Mouse (Mus musculus) A20 (cell line): ENCODE data around the gene Stx6.

Experiments used
- DNase-seq: peaks from one replicate; pipeline ENCODE4 v3.0.0-alpha.2; 2011; ENCODE audit warnings: low read depth, low spot score

Gene Stx6

DNA sequence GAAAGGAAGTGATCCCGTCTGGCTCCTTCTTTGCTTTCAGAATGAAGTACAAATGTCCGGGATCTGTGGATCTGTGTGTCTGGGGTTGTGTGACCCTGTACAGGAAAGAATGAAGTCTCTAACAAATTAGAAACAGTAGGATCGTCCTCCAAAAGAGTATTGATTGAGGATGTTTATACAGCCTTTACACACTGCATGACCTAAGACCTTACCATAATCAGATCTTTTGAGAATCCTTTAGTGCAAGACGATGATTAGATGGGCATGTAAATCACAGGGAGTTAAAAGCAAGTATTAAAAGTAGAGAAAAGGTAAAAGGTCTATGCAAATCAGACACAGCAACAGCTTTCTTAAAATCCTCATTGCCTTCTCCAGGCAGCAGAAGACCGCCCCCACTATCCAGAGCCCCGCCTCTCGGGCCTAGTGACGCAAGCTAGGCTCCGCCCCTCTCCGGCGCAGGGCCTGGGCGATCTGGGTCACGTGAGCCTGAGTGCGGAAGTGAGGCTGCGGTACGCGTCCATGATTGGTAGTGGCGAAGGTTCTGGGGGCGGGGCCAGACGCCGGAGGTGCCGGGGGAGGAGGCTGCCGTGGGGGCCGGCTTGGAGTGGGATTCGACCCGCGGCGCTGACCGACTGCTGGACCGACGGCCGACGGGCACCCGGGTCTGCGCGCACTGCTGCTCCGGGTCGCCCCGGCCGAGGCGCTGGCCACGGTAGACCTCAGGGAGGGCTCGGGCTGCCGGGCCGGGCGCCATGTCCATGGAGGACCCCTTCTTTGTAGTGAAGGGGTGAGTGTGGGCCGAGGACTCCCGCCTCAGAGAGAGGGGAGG is at the start of gene Stx6:
TSS of gene Stx6 (plus strand) at position 575 of the 829 bp plus-strand sequence.
- peak; percentile 99 for DNase-seq

- peak; percentile 58 for DNase-seq
These were observed 48.8 kb upstream of the Stx6 start for GRCm38 (mm10) chr1:155109387-155110350.

DNA sequence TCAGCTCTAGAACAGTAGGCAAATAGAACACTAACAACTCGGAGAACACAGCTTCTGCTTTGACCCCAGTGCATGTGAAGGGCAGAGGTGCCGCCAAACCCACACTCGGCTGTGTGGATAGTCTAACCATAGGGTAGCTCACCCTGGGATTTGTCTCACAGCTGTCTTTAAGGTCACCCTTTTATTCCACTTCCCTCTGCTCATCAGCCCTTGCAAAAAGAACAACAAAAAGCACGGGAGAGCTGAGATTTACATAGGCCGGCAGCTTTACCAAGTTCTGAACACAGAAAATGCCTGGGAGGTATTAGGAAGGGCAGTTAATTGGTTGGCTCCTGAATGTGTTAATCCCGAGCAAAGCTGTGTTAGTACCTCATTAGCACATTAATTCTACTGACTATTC is 47.0 kb upstream of the Stx6 start:
- DNase-seq, result no peak

GRCm38 (mm10) chr1:155112118-155112517 is 46.4 kb upstream of the Stx6 start:
- DNase-seq, result no peak

GRCm38 (mm10) chr1:155112875-155113274 is 45.6 kb upstream of the Stx6 start:
- no peak for DNase-seq

- DNase-seq, result no peak
These were observed 44.6 kb upstream of the Stx6 start for GRCm38 (mm10) chr1:155113946-155114345.

- no peak for DNase-seq
These were observed 38.8 kb upstream of the Stx6 start for GRCm38 (mm10) chr1:155119719-155120118.

GRCm38 (mm10) chr1:155121977-155122939 is 36.3 kb upstream of the Stx6 start:
- DNase-seq, result no peak

- no peak for DNase-seq
These were observed 34.1 kb upstream of the Stx6 start for GRCm38 (mm10) chr1:155124397-155124796.

DNA sequence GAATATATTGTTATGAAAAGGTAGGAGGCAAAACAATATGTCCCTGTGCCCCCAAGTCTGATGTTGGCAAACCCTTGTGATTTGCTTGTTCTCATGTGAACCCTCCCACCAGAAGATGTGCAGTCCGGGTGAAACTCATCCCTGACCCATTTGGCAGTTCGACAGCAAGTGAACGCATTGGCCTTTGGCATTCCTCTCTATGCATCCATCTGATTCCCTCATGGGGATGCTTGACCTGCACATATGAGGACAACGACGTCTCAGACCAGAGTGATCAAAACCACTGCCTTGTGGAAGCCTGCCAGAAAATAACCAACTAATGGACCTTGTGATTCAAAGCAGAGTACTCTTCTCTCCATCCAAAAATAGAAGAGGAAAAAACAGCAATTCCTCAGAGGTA is 31.8 kb upstream of the Stx6 start:
- DNase-seq, result no peak

DNA sequence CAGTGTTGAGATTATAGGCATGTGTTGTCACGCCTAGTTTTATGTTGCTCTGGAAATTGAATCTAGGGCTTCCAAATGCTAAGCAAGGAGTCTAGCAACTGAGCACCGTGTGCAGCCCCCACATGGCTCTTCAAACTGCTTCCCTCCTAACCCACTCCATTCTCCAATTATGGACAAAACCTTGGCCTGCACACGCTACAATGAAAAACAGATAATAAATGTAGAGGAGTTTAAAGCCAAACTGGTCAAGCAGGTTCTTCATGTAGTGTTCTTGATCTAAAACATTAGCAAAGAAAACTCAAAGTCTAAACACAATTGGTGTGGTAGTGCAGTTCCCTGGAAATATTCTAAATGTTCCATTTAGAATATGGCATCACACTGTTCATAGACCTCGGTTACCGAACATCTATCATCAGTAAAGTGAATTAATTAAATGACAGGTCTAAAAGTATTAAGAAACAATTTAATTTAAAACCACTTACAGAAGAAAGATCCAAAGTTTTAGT is 31.0 kb upstream of the Stx6 start:
- no peak for DNase-seq

DNA sequence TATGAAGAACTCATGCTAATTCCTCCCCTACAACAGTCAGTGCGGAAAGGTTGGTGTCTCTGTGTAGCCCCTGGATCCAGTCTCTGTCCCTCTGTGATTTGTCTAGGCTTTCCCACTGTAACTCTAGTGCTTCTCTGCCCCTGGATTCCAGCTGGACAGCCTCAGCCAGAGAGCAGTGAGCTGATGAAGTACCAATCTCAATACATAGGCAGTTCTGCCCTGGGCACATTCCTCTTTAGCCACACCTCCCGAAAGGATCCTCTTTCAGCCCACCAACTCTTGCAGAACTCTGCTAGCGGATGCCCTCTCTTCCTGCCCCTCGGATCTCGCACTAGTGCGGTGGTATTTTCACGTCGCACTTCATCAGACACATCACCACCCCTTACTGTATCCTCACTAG is 23.6 kb upstream of the Stx6 start:
- DNase-seq, result no peak

DNA sequence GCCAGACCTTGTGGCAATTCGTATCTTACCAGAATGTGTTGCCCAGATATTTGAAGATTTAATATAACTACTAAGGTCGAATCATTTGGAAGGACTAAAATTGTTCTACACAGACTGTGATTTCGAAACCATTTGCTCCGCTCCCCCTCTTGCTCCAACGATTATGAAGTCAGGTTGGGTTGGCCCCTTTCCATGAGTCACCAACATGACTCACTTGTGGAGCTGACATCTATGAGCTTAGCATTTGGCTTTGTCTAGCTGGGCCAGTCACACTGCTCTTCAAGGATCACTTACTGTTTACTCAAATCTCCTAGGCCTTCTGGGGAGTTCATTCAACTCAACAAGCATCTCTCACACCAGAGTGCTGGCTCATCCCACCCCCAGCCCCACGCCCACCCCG is 19.7 kb upstream of the Stx6 start:
- DNase-seq, result no peak

DNA sequence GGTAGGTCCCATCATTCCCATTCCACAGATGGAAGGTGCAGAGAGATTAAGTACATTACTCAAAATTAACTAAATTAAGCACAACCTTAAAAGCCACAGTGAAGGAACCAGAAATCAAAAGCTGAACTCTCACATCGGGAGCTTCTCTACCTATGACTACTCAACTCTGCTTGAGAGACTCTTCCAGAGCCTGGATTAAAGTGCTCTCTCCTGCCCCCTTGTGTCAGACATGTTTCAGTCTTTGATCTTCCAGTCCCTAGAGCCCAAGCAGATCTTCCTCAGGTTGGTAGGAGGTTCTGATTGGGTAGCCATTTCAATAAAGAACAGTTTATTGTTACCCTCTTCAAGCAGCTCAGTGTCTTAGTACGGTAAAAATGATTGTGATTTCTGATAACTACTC is 18.4 kb upstream of the Stx6 start:
- DNase-seq, result peak; percentile 79

- DNase-seq, result peak; percentile 53
These were observed 12.9 kb upstream of the Stx6 start for GRCm38 (mm10) chr1:155145620-155146019.

DNA sequence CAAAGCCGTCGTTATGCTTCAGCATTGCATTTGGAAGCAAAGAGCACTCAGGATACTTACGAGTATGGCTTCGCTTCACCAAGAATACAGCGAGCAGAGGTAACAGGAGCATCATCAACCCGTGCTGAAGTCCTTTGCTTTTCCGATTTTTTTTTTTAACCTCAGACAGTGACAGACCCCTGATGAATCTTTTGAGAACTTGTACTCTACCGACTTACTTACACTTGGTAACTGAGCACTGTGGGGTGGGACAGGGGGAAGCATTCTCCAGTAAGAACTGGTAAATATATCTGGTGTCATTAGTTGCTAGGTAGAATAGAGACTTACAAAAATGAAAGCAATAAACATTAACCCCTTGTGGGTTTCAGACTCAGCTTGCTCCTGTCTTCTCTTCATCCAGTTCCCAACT is 11.9 kb upstream of the Stx6 start, which contains the start of gene Mr1:
TSS of gene Mr1 (minus strand) at position 243 of the 409 bp plus-strand sequence.
- peak; percentile 86 for DNase-seq

DNA sequence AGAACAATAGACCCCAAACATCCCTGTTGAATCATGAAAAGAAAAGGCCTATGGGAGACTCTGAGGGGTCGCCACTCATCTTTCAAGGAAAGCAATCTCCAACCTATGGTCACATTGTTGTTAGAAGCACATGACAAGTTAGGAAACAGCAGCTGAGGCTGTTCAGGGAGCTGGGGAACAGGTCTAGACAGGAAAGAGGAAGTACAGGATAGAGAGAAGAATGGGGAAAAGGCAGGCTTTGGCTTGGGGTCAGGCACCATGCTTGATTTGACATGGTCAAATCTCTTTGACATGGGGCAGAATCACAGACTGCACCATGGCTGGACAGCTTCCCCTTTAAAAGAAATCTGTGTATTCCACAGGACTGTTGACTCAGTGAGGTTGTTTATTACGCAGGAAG is 11.3 kb upstream of the Stx6 start:
- DNase-seq, result peak; percentile 21

GRCm38 (mm10) chr1:155149403-155149802 is 9.1 kb upstream of the Stx6 start:
- no peak for DNase-seq

DNA sequence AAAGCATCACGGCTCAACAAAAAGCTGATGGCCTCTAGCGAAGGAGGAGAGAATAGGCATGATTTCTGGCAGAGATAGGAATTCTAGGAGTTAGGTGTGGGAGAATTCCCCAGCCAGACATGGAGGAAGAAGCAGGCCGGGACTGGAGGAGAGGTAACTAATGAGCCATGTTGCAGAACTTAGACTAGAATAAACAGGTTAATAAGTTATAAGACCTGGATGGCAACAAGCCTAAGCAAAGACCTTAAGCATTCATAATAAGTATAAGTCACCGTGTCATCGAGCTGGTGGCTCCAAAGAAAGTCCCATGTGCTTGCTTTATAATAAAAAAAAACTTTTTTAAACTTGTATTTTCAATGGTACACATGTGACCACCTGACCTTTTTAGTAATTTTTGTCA is 7.7 kb upstream of the Stx6 start:
- DNase-seq, result no peak

GRCm38 (mm10) chr1:155153906-155154305 is 4.6 kb upstream of the Stx6 start:
- DNase-seq, result no peak

DNA sequence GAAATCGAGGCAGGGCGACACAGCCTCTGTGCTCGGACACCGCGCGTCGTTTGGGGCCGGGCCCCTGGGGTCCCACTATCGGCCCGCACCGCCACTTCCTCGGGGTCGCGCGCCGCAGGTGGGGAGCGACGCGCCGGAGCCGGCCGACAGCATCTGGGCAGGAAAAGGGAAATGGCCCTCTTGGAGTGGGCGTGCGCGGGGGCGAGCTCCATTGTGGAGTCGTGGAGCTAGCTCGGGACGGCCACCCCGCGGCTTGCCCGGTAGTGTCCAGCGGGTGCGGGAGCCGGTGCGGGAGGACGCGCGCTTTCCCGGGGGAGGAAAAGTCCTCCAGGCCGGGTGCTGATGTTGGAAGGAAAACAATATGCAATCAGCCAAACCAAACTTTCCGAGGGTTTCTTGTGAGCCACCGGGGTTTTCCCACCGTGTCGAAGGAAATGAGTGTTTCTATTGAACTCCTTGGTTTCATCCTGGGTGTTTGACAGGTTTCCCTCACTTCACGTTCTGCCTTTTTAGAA is 512 bp downstream of the Stx6 start:
- DNase-seq, result no peak
